Mouse (Mus musculus): ENCODE measurements around the gene Gm42742. TPM values are rescaled to one million over a fixed set of nuclear protein-coding genes. Genes with fewer than 3 reads are reported as not detected.

Gm42742 gene
- polyA plus RNA-seq, 1 experiment from 2014 or later, result 60.9 TPM

DNA sequence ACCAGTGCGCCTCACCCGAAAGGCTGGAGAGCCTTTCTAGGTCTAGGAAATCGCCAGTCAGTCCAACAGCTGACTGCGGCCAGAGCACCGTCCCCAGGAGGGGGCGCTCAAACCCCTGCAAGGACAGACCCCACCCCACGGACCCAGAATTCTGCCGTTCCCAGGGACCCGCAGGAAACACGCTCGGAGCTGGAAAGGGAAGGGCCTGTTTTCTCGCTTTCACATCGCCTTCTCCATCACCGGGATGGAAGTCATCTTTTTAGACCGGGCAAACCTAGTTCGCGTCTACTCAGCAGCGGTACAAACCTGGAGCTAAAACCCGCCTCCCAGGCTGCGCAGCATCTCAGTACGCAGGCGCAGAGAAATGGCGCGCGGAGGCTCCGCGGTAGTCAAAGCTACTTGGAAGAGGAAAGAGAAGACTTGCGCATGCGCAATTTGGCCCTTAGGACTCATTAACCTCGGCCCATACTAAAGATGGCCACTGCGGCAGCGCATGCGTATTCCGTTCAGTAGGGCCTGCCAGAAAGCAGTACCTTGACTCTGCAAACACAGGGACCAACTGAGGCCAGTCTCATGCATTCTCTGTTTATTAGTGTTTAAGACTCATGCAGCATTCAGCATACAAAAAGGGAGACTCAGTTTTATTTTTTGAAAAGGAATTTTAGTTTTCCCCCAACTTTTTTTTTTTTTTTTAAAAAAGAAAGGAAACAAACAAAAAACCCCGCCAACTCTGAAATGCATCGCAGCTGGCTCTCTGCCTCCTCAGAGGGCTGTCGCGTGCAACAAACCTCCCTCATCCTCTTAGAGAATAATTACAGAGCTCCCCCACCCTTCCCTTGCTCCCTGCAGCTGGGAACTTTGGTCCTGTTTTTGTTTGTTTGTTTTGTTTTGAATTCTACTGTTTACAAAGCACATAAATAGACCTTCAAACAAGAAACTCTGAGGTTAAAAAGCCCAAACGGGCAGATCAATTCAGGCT is 3.6 kb downstream of the Gm42742 start, which contains the start of gene Pagr1a:
TSS of gene Pagr1a (minus strand) at position 382 of the 979 bp plus-strand sequence.
- peak within 1 kb of the TSS; percentile 93 for H3K27ac ChIP-seq (ENCODE audit: low read depth, low read length)
- ATAC-seq (replicated peaks; ENCODE audit: low FRiP score) (peak; percentile 76), DNase-seq (ENCODE audit: low spot score) (peak; percentile 99)
- WGBS, result 4% methylated on average over 39 of the region's 39 CpGs
- peaks cover 19% of the 10 kb centered on the region for H3K4me1 ChIP-seq (replicated peaks; ENCODE audit: control insufficient read depth, insufficient read depth, low read length)
- peak within 1 kb of the TSS; percentile 96 for H3K4me2 ChIP-seq (ENCODE audit: low read depth, low read length, severe bottlenecking)
- peak within 1 kb of the TSS; percentile 77 for H3K4me3 ChIP-seq (ENCODE audit: low read depth, low read length)
- peaks cover 2% of the 10 kb centered on the region for H3K36me3 ChIP-seq (ENCODE audit: control insufficient read depth, insufficient read depth, low read length)
- no peaks in the 10 kb centered on the region for H3K9me3 ChIP-seq (ENCODE audit: control insufficient read depth, low read length)
- H3K9ac ChIP-seq (ENCODE audit: low read length), result peak within 1 kb of the TSS; percentile 94
- no peaks in the 10 kb centered on the region for H3K27me3 ChIP-seq (ENCODE audit: control insufficient read depth, insufficient read depth, low read length)

DNA sequence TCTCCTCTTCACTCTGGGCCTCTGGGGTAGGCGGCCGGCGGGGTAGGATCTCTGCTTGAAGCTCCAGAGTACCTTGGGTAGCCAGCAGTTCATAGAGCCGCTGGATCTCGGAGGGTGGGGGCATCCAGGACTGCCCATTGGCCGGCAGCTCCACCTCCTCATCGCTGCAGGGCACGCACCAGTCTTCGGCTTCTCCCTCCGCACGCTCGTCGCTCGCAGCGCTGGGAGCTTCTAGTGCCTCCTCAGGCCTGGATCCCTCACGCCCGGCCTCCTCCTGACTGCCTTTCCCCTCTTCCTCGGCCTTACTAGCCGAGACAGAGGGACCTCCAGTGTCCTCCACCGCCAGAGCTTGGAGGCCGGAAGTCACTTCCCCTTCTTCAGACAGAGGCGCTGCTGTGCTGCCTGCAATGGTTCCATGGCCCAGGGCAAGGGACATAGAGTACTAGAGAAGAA is 4.4 kb downstream of the Gm42742 start:
- peak overlapping the region; percentile 96 for H3K4me2 ChIP-seq (ENCODE audit: low read depth, low read length, severe bottlenecking)
- H3K4me1 ChIP-seq (replicated peaks; ENCODE audit: control insufficient read depth, insufficient read depth, low read length), result peaks cover 15% of the 10 kb centered on the region
- WGBS, result under 1% methylated on average over 22 of the region's 22 CpGs
- no peaks in the 10 kb centered on the region for H3K27me3 ChIP-seq (ENCODE audit: control insufficient read depth, insufficient read depth, low read length)
- ATAC-seq (replicated peaks; ENCODE audit: low FRiP score) (peak; percentile 50), DNase-seq (ENCODE audit: low spot score) (peak; percentile 80)
- peaks cover 2% of the 10 kb centered on the region for H3K36me3 ChIP-seq (ENCODE audit: control insufficient read depth, insufficient read depth, low read length)
- no peaks in the 10 kb centered on the region for H3K9me3 ChIP-seq (ENCODE audit: control insufficient read depth, low read length)
- H3K27ac ChIP-seq (ENCODE audit: low read depth, low read length), result peak overlapping the region; percentile 93
- peak overlapping the region; percentile 94 for H3K9ac ChIP-seq (ENCODE audit: low read length)
- H3K4me3 ChIP-seq (ENCODE audit: low read depth, low read length), result peak overlapping the region; percentile 77

DNA sequence TGATC is 4.6 kb downstream of the Gm42742 start, which contains the start of gene Pagr1b:
TSS of gene Pagr1b (minus strand) at position 4 of the 5 bp plus-strand sequence.
- Histone ChIP-seq H3K9me3 (ENCODE audit: control insufficient read depth, low read length) (no peaks in the 10 kb centered on the region), H3K9ac (ENCODE audit: low read length) (peak within 1 kb of the TSS; percentile 94), H3K4me1 (replicated peaks; ENCODE audit: control insufficient read depth, insufficient read depth, low read length) (peaks cover 13% of the 10 kb centered on the region), H3K27ac (ENCODE audit: low read depth, low read length) (peak within 1 kb of the TSS; percentile 93), H3K36me3 (ENCODE audit: control insufficient read depth, insufficient read depth, low read length) (peaks cover 2% of the 10 kb centered on the region), H3K4me3 (ENCODE audit: low read depth, low read length) (peak within 1 kb of the TSS; percentile 77), H3K27me3 (ENCODE audit: control insufficient read depth, insufficient read depth, low read length) (no peaks in the 10 kb centered on the region), H3K4me2 (ENCODE audit: low read depth, low read length, severe bottlenecking) (peak within 1 kb of the TSS; percentile 96)
- DNase-seq (ENCODE audit: low spot score), result no peak
- ATAC-seq (replicated peaks; ENCODE audit: low FRiP score), result no peak

- Histone ChIP-seq H3K4me1 (replicated peaks; ENCODE audit: control insufficient read depth, insufficient read depth, low read length) (peaks cover 11% of the 10 kb centered on the region), H3K4me2 (ENCODE audit: low read depth, low read length, severe bottlenecking) (peak overlapping the region; percentile 96), H3K27me3 (ENCODE audit: control insufficient read depth, insufficient read depth, low read length) (no peaks in the 10 kb centered on the region), H3K9ac (ENCODE audit: low read length) (peak overlapping the region; percentile 94), H3K36me3 (ENCODE audit: control insufficient read depth, insufficient read depth, low read length) (peaks cover 2% of the 10 kb centered on the region), H3K4me3 (ENCODE audit: low read depth, low read length) (peak overlapping the region; percentile 77), H3K9me3 (ENCODE audit: control insufficient read depth, low read length) (no peaks in the 10 kb centered on the region), H3K27ac (ENCODE audit: low read depth, low read length) (peak overlapping the region; percentile 93)
- ATAC-seq (replicated peaks; ENCODE audit: low FRiP score) (no peak; the same call in 1 of the 2 replicates), DNase-seq (ENCODE audit: low spot score) (peak; percentile 63)
- WGBS, result 3% methylated on average over 10 of the region's 10 CpGs
Observed at GRCm38 (mm10) chr7:127016081-127016480, 4.8 kb downstream of the Gm42742 start.

DNA sequence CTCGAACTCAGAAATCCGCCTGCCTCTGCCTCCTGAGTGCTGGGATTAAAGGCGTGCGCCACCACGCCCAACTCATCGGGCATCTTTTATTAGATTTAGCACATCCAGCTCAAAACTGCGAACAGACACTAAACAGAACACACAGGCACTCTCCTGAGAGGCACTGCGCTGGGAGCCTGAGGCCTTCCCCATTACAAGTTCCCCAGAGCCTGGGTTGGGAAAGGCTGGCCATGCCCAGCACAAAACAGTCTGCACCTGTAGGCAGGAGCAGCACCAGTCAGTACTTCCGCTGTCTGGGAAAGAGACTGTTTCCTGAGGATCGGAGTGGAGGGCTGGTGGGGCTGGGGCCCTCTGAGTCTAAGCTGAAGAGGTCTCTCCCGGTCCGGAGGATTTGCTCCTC is 5.9 kb downstream of the Gm42742 start:
- Histone ChIP-seq H3K27me3 (ENCODE audit: control insufficient read depth, insufficient read depth, low read length) (no peaks in the 10 kb centered on the region), H3K4me2 (ENCODE audit: low read depth, low read length, severe bottlenecking) (no peak overlapping the region), H3K27ac (ENCODE audit: low read depth, low read length) (no peak overlapping the region), H3K9ac (ENCODE audit: low read length) (no peak overlapping the region), H3K4me1 (replicated peaks; ENCODE audit: control insufficient read depth, insufficient read depth, low read length) (peaks cover 9% of the 10 kb centered on the region), H3K4me3 (ENCODE audit: low read depth, low read length) (no peak overlapping the region), H3K9me3 (ENCODE audit: control insufficient read depth, low read length) (no peaks in the 10 kb centered on the region), H3K36me3 (ENCODE audit: control insufficient read depth, insufficient read depth, low read length) (peaks cover 2% of the 10 kb centered on the region)
- ATAC-seq (replicated peaks; ENCODE audit: low FRiP score) (no peak), DNase-seq (ENCODE audit: low spot score) (no peak)
- WGBS, result 92% methylated on average over 12 of the region's 12 CpGs

DNA sequence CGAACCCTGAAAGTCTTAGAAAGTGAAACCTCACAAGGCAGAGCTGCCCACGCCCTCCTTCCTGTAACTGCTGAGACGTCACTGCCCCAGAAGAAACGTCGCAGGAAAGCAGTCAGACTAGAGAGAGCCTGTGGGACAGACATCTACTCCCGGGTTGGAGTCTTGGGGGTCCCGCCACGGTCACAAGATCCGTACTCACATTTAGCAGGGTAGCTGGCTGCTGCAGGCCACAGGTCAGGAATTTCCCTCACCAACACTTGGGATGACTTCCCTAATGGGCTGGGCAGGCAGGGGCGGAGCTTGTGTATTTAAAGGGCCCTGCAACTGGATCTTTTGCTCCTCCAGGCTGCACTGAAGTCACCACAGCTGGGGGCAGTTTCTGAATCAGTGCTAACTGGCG is 6.6 kb downstream of the Gm42742 start, which contains the start of gene Mvp:
TSS of gene Mvp (minus strand) at position 302 of the 400 bp plus-strand sequence.
- no peak within 1 kb of the TSS for H3K9ac ChIP-seq (ENCODE audit: low read length)
- no peaks in the 10 kb centered on the region for H3K9me3 ChIP-seq (ENCODE audit: control insufficient read depth, low read length)
- whole genome bisulfite sequencing, result 77% methylated on average over 11 of the region's 11 CpGs
- no peak for ATAC-seq (replicated peaks; ENCODE audit: low FRiP score)
- no peak within 1 kb of the TSS; the same call in 1 of the 2 replicates for H3K4me3 ChIP-seq (ENCODE audit: low read depth, low read length)
- DNase-seq (ENCODE audit: low spot score), result no peak
- H3K36me3 ChIP-seq (ENCODE audit: control insufficient read depth, insufficient read depth, low read length), result peaks cover 2% of the 10 kb centered on the region
- no peak within 1 kb of the TSS for H3K27ac ChIP-seq (ENCODE audit: low read depth, low read length)
- no peaks in the 10 kb centered on the region for H3K27me3 ChIP-seq (ENCODE audit: control insufficient read depth, insufficient read depth, low read length)
- H3K4me2 ChIP-seq (ENCODE audit: low read depth, low read length, severe bottlenecking), result 0 out of 2 replicates have a peak within 1 kb of the TSS, but pooled peaks have one; percentile 6
- H3K4me1 ChIP-seq (replicated peaks; ENCODE audit: control insufficient read depth, insufficient read depth, low read length), result peaks cover 9% of the 10 kb centered on the region

DNA sequence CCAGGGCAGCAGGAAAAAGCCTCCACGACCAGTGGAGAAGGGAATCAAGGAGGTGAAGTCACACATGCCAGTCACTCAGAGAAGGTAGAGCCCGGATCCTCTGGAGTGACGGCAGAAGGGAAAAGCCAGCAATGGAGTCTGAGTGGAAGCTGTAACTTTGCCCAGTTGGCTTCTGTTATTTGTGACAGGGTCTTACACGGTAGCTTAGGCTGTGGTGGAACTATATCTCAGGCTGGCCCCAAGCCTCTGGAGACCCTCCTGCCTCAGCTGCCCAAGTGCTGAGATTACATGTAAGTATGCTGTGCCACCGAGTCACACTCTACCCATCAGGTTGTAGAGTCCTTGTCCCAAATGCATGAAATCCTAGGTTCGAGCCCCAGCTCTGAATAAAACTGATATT is 7.5 kb downstream of the Gm42742 start:
- H3K9me3 ChIP-seq (ENCODE audit: control insufficient read depth, low read length), result no peaks in the 10 kb centered on the region
- H3K4me3 ChIP-seq (ENCODE audit: low read depth, low read length), result no peak overlapping the region
- H3K27me3 ChIP-seq (ENCODE audit: control insufficient read depth, insufficient read depth, low read length), result no peaks in the 10 kb centered on the region
- DNase-seq (ENCODE audit: low spot score) (no peak), ATAC-seq (replicated peaks; ENCODE audit: low FRiP score) (no peak)
- WGBS, result 96% methylated on average over 6 of the region's 6 CpGs
- H3K4me2 ChIP-seq (ENCODE audit: low read depth, low read length, severe bottlenecking), result no peak overlapping the region
- H3K36me3 ChIP-seq (ENCODE audit: control insufficient read depth, insufficient read depth, low read length), result peaks cover 2% of the 10 kb centered on the region
- H3K9ac ChIP-seq (ENCODE audit: low read length), result no peak overlapping the region
- H3K4me1 ChIP-seq (replicated peaks; ENCODE audit: control insufficient read depth, insufficient read depth, low read length), result peaks cover 6% of the 10 kb centered on the region
- H3K27ac ChIP-seq (ENCODE audit: low read depth, low read length), result no peak overlapping the region

DNA sequence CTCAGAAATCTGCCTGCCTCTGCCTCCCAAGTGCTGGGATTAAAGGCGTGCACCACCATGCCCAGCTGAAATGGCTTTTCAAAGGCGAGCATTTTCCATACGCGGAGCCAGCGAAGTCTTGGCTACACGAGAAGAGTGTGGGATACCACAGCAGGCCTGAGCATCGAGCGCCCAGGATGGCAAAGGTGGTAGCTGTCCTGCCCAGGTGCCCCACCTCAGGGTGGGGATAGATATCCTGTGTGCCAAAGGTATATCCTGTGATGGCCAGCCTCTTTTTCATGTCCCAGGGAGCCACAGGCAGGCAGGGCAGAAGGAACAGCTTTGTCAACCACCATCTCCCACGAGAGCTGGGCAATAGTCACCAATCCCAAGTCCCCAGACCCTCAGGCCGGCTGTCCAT is 8.1 kb downstream of the Gm42742 start:
- H3K36me3 ChIP-seq (ENCODE audit: control insufficient read depth, insufficient read depth, low read length), result peaks cover 2% of the 10 kb centered on the region
- WGBS, result 96% methylated on average over 10 of the region's 10 CpGs
- H3K9ac ChIP-seq (ENCODE audit: low read length), result no peak overlapping the region
- H3K9me3 ChIP-seq (ENCODE audit: control insufficient read depth, low read length), result no peaks in the 10 kb centered on the region
- H3K4me2 ChIP-seq (ENCODE audit: low read depth, low read length, severe bottlenecking), result no peak overlapping the region
- no peaks in the 10 kb centered on the region for H3K27me3 ChIP-seq (ENCODE audit: control insufficient read depth, insufficient read depth, low read length)
- no peak overlapping the region for H3K27ac ChIP-seq (ENCODE audit: low read depth, low read length)
- DNase-seq (ENCODE audit: low spot score) (no peak), ATAC-seq (replicated peaks; ENCODE audit: low FRiP score) (no peak)
- peaks cover 6% of the 10 kb centered on the region for H3K4me1 ChIP-seq (replicated peaks; ENCODE audit: control insufficient read depth, insufficient read depth, low read length)
- H3K4me3 ChIP-seq (ENCODE audit: low read depth, low read length), result no peak overlapping the region

DNA sequence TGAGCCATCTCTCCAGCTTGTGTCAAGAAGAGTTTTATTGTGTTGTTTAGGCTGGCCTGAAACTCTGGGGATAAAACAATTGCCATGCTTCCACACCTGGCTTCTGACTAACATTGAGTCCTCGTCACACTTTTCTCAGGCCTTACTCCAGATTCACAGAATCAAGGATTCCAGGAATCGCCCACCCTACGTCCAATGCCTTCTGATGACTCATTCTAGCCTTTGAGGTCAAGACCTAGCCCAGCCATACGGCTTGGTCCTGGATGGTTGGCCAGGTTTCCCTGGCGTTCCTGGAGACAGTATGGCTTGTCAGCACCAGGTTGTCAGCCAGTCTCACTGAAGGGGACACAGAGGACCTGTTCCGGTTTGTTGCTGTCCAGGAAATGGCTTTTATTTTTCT is 8.5 kb downstream of the Gm42742 start:
- WGBS, result 92% methylated on average over 6 of the region's 6 CpGs
- DNase-seq (ENCODE audit: low spot score) (no peak), ATAC-seq (replicated peaks; ENCODE audit: low FRiP score) (no peak)
- no peak overlapping the region for H3K27ac ChIP-seq (ENCODE audit: low read depth, low read length)
- peaks cover 6% of the 10 kb centered on the region for H3K4me1 ChIP-seq (replicated peaks; ENCODE audit: control insufficient read depth, insufficient read depth, low read length)
- no peaks in the 10 kb centered on the region for H3K9me3 ChIP-seq (ENCODE audit: control insufficient read depth, low read length)
- no peak overlapping the region for H3K9ac ChIP-seq (ENCODE audit: low read length)
- H3K4me2 ChIP-seq (ENCODE audit: low read depth, low read length, severe bottlenecking), result no peak overlapping the region
- H3K36me3 ChIP-seq (ENCODE audit: control insufficient read depth, insufficient read depth, low read length), result peaks cover 2% of the 10 kb centered on the region
- H3K27me3 ChIP-seq (ENCODE audit: control insufficient read depth, insufficient read depth, low read length), result no peaks in the 10 kb centered on the region
- no peak overlapping the region for H3K4me3 ChIP-seq (ENCODE audit: low read depth, low read length)
